Mouse (Mus musculus): ENCODE measurements at regions not wholly inside any gene's neighbourhood (a gene's known extent, or its start where the extent isn't known, plus 50 kb on each side); places are given as distances from the start of the nearest gene placed in this dataset.
"Not testable (repeated sequence)": the region's sequence is repeated elsewhere in the genome, so short reads cannot be mapped to it uniquely, and the experiment has no call there.

GRCm38 (mm10) chr4:89621260-89621659 is 58.0 kb upstream of the Dmrta1 start:
- no peak for DNase-seq

- no peak for DNase-seq
Observed at GRCm38 (mm10) chr4:89604721-89605120, 74.5 kb upstream of the Dmrta1 start.

GRCm38 (mm10) chr4:89575529-89575928 is 103.7 kb upstream of the Dmrta1 start:
- no peak for DNase-seq

- no peak for DNase-seq
Observed at GRCm38 (mm10) chr4:89554711-89555466, 124.3 kb upstream of the Dmrta1 start.

- DNase-seq: no peak
Observed at GRCm38 (mm10) chr4:89552556-89552955, 126.7 kb upstream of the Dmrta1 start.

GRCm38 (mm10) chr4:89550515-89550914 is 128.7 kb upstream of the Dmrta1 start:
- DNase-seq: no peak

GRCm38 (mm10) chr4:89532462-89532861 is 146.8 kb upstream of the Dmrta1 start:
- DNase-seq: peak; percentile 7 to 14

- DNase-seq: no peak
Observed at GRCm38 (mm10) chr4:89530050-89530911, 149.0 kb upstream of the Dmrta1 start.

GRCm38 (mm10) chr4:89527966-89528365 is 151.3 kb upstream of the Dmrta1 start:
- no peak for DNase-seq

- DNase-seq: no peak
Observed at GRCm38 (mm10) chr4:89527326-89527725, 151.9 kb upstream of the Dmrta1 start.

GRCm38 (mm10) chr4:89525525-89525924 is 153.7 kb upstream of the Dmrta1 start:
- not testable (repeated sequence) for DNase-seq

- peak; percentile 15 to 18 for DNase-seq
Observed at GRCm38 (mm10) chr4:89524260-89525200, 154.7 kb upstream of the Dmrta1 start.

GRCm38 (mm10) chr4:89523423-89524259 is 155.6 kb upstream of the Dmrta1 start:
- no peak for DNase-seq

- DNase-seq: no peak
Observed at GRCm38 (mm10) chr4:89518027-89518426, 161.2 kb upstream of the Dmrta1 start.

GRCm38 (mm10) chr4:89515823-89516411 is 163.3 kb upstream of the Dmrta1 start:
- no peak for DNase-seq

GRCm38 (mm10) chr4:89514981-89515380 is 164.3 kb upstream of the Dmrta1 start:
- DNase-seq: no peak

- no peak for DNase-seq
Observed at GRCm38 (mm10) chr4:89510593-89510992, 168.6 kb upstream of the Dmrta1 start.

- DNase-seq: no peak
Observed at GRCm38 (mm10) chr4:89509655-89510391, 169.4 kb upstream of the Dmrta1 start.

GRCm38 (mm10) chr4:89508103-89508763 is 171.0 kb upstream of the Dmrta1 start:
- DNase-seq: no peak

GRCm38 (mm10) chr4:89505368-89505819 is 173.8 kb upstream of the Dmrta1 start:
- no peak for DNase-seq
